Mouse (Mus musculus) granulocyte monocyte progenitor cell, adult 5-6 weeks (primary cell): ENCODE measurements around the gene Gm43191. TPM values are rescaled to one million over a fixed set of nuclear protein-coding genes. Genes with fewer than 3 reads are reported as not detected.
"Not testable (repeated sequence)": the region's sequence is repeated elsewhere in the genome, so short reads cannot be mapped to it uniquely, and the experiment has no call there.

Experiments used
- ATAC-seq: replicated peaks from 2 replicates; pipeline ENCODE4 v1.8.0; 2016; ENCODE audit warnings: mild to moderate bottlenecking, moderate TSS enrichment, inconsistent platforms; ENCODE audit not compliant: poor library complexity, severe bottlenecking
- total RNA-seq, 2 experiments: library from RNA; stranded (forward) in 1 of 2; stranded (reverse) in 1 of 2; fragments of 200-712, 200-1000 nt in 1 of 2; fragments of >200 nt in 1 of 2; fragmentation: Nextera tagmentation in 1 of 2; gene quantifications; 2 replicates each; pipeline ENCODE4 v1.2.3; 2014 to 2017

The Gm43191 gene
- total RNA-seq (2014; fragmentation: Nextera tagmentation) (not detected in 2 replicates), total RNA-seq (2017) (not detected in 2 replicates)

DNA sequence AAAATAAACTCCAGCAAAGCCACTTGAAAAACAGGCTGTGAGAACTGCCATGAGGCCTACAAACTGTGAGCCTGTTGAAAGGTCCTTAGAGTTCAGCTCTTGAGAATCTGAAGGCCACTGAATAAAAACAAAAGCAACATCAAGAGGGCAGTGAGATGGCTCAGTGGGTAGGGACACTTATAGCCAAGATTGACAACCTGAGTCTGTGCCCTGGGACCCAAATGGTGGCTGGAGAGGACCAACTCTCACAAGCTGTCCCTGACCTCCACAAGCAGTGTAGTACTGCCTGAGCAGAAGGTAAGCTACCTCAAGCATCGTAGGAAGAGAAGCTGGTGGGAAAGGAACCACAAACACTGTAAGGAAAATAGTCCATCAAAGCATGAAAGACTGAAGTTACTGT is at the start of gene Gm43191:
Gm43191 (minus strand) TSS at position 101 of the 400 bp plus-strand sequence.
- no peak for ATAC-seq

DNA sequence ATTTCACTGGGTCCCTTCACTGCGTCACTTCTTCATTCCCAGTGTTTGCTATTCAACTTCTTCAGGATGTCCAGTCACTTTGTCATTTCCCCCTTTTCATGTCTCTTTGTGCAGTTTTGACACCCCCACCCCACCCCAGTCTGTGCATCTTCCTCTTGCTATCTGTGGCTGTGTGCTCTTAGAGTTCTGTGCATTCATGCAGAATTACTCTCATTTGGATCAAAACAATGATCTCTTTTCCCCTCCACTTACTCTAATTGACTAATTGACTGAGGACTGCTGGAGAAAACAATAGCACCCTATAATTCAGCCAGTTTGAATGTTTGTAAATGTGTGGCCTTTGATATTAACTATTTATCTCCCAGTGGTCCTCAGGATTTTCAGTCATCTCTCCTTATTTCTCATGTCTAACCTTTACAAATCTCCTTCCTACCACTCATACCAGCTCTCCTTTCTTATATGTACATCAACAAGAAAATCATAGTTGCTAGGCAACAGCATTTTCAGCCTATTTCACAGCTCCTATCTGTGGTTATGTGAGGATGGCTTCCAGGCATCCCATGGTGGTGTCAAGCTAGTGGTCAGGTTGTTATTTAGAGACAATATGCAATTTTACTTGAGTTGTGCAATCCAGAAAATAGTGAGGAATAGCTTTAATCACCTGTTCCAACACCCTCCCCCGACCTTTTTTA is 48.6 kb upstream of the Gm43191 start:
- ATAC-seq: peak; percentile 58

DNA sequence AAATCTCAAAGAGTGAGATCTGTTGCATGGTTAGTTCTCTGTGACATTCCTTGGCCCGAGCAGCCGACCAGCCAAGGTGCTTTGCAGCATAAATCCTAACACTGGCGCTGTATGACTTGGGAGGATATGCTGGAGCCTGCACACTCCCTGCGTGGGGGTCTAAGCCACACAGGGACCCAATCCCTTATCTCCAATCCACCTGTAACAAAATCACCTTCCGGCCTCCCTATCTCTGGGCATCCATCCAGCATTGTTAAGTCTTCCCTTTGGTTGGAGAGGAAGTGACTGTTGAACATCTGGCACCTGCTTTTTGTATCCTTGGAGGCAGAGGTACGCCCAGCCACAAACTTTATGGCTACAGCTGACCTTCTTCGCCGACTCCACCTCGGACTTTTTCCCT is 45.7 kb upstream of the Gm43191 start:
- ATAC-seq: 0 out of 2 replicates have a peak, but pooled peaks have one; percentile 26

DNA sequence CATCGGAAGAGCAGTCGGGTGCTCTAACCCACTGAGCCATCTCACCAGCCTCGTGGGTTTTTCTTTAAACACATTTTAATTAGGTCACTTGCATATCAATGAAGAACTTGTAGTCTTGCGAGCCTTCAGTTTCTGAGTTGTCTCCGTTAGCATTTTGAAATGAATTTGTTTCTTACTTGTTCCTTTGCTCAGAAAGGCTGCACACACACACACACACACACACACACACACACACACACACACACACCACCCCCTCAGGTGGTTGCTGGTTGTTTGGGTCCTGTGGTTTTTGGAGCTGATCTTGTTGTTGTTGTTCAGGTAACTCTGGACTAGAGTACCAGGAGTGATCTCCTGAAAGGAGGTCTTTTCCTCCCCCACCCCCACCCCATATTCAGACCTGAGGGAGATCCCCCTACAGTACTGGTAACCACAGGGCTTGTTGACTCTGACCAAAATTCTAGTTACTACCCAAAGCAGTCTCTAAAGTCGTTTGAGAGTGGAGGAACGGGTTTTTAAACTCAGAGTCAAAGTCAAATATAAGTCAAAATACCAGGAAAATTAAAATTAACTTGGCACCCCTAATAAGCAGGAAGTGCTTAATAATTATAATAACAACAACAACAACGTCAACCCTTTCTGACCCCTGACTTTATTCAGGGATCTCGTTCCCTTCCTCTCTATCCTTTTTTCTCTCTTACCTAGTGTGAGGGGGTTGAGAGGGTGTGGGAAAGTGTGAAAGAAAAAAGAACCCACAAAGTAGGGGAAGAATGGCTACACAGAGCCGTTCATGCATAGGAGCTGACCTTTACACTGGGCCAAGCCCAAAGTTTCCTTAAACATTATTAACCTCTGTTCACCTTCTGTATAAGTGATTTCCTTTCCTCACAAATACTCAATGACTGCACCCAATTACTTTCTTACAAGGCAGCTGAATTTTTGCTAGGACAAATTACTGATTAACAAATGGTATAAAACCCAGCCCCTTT is 42.7 kb upstream of the Gm43191 start:
- ATAC-seq: no peak

GRCm38 (mm10) chr3:116722980-116723379 is 41.9 kb upstream of the Gm43191 start:
- ATAC-seq: no peak

- ATAC-seq: no peak
Measured at GRCm38 (mm10) chr3:116718951-116719350, 37.9 kb upstream of the Gm43191 start.

- no peak for ATAC-seq
Measured at GRCm38 (mm10) chr3:116713031-116713430, 32.0 kb upstream of the Gm43191 start.

DNA sequence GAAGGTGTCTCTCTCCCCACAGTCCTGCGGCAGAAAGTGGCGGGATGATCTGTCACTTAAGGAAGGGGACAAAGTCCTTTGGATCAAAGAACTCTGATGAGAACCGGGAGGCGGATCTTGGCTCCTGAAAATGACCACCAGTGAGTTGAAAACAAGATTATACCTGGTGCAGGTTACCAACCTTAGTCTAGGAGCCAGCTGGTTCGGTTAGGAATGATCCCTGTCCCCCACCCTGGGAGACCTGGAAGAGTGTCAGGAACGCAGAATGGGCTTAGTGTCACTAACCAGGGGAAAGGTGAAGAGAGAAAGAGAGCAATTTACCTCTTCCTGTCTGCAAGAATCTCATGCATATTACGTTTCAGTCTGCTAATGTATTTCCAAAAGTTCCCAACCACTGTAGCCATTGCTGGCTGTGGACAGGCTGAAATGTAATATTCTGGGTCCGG is 31.4 kb upstream of the Gm43191 start, which contains the start of gene Slc35a3:
Slc35a3 (minus strand) TSS at position 396 of the 446 bp plus-strand sequence.
- ATAC-seq: no peak

- ATAC-seq: peak; percentile 93
Measured at GRCm38 (mm10) chr3:116711624-116712435, 30.8 kb upstream of the Gm43191 start.

DNA sequence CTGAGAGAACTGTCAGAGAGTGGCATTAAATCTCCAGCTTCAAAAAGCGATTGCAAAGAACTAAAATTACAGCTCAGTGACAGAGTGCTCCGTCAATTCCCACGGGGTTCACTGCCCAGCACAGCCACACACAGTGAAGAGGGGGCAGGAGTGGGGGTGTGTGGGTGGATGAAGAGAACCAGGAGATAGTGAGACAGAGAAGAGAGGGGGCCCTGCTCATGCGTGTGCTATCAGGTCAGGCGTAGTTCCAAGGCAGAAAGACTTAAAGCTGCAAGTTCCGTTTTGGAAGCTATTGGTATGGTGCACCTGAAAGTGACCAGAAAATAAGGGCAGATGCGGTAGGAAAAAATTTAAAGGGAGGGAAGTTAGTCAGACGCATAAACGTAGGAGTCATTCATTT is 29.9 kb upstream of the Gm43191 start:
- 0 out of 2 replicates have a peak, but pooled peaks have one; percentile 10 for ATAC-seq

DNA sequence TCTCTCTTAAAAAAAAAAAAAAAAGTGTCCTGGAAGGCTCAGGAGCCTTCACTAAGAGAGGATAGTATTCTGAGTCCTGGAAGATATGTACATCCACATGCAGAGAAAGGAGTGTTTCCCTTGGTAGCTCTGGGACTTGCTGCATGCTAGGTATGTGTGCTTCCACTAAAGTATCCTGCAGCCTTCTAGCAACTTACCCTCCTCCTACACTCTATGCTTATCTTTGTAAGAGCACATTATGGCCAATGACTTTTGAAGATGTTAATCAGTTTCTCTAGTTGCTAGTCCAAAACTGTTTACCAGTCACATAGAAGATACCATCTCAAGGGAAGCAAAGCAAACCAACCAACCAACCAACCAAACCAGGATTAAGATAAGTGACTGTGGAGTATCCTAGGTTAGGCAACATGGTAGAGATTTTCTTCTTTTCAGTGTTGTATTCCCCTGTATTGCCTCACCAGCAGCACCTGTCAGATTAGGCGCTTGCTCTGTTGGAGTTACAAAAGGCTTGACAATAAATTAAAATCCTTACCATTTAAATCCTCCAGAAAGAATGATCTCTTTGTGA is 24.7 kb upstream of the Gm43191 start:
- ATAC-seq: no peak

GRCm38 (mm10) chr3:116703835-116704234 is 22.8 kb upstream of the Gm43191 start:
- no peak for ATAC-seq

DNA sequence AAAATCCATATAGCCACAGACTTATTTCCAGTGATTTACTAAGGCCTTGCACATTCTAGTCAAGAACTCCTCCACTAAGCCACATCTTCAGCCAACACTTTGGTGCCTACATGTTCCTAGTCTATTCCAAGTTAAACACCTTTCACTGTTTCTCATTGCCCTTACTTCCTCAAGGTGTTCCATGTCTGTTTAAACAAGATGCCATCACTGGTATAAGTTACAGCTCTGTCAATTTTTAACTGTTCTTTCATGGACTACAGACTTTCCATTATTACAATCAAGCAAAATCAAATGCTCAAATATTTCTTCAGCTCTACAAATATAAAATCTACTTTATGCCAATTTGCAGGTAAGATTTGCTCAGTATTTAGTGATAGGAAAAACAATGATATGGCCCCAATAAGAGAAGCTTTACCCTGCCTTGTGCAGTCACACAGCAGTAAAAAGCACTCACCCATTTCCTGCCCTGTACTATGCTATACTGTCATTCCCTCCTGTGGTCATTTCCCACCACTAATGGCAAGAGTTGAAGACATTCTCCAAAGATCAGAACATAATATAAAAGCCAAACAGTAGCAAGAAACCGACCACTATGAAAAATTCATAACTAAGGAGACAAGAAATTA is 21.7 kb upstream of the Gm43191 start:
- no peak for ATAC-seq

- ATAC-seq: no peak
Measured at GRCm38 (mm10) chr3:116701601-116702000, 20.5 kb upstream of the Gm43191 start.

DNA sequence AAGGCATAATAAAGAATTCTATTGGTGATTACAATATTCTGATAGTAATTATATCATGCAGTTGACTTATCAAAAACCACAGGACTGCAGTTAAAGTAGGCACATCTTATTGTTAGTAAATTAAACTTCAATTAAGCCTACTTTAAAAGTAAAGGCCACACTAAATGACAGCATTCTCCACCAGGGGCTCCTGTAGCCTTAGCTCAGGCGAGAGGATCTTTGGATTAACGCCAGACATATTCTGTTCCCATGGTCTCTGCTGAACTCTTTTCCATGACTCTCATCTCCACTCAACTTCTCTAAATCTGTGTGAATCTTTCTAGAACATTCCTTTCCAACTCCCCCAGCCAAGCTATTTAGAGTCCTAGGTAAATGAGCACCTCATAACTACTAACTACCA is 17.7 kb upstream of the Gm43191 start:
- ATAC-seq: no peak

- ATAC-seq: no peak
Measured at GRCm38 (mm10) chr3:116695666-116695985, 14.6 kb upstream of the Gm43191 start.

GRCm38 (mm10) chr3:116694955-116695665 is 14.1 kb upstream of the Gm43191 start:
- no peak for ATAC-seq

GRCm38 (mm10) chr3:116694312-116694711 is 13.3 kb upstream of the Gm43191 start:
- no peak for ATAC-seq

- not testable (repeated sequence) for ATAC-seq
Measured at GRCm38 (mm10) chr3:116664281-116664680, 16.8 kb downstream of the Gm43191 start.
